Mouse (Mus musculus): ENCODE data around the gene Gm28308. TPM values are rescaled to one million over a fixed set of nuclear protein-coding genes. Genes with fewer than 3 reads are reported as not detected.

Gene Gm28308
- polyA plus RNA-seq, 1 experiment from 2014 or later = not detected

DNA sequence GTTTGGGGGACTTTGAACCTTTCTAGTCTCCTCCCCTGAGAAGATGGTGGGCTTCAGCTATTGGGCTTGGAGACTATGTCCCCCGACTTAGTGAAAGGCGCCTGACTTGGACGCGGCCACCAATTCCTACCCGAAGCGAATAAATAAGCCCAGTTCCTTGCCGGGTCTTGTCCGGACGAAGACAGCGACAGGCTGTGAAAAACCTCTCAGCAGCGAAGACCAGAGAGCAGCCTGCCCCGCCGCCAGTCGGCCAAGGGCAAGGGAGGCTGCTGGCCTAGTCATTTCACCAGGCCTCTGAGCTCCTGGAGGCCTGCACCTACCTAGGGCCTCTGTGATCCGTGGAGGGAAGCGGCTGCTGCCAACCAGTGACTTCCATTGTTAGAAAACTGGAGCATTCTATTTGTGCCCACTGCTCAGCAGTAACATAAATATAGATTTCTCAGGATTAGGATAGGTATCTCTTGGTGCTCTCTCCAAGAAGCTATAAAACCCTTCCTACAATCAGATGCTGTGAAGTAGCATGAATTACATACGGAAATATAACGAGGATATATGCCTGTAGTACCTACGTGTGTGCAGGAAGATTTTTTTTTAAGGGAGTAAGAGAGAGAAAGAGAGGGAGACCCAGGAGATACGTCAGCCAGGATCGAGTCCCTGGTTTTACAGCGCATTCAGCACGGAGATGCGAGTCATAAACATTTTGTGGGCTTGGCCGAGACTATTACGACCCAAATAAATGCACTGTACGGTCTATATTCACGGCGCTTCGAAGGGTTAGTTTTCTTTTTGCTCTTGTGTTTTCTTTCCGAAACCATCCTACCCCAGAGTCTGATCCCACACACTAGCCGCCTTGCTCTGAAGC is 7.1 kb upstream of the Gm28308 start:
- Histone ChIP-seq H3K4me1 (peaks cover 17% of the 10 kb centered on the region), H3K9me3 (replicated peaks) (no peaks in the 10 kb centered on the region), H3K4me3 (no peak overlapping the region), H3K27ac (no peak overlapping the region), H3K27me3 (replicated peaks) (peaks cover 100% of the 10 kb centered on the region), H3K4me2 (no peak overlapping the region), H3K9ac (no peak overlapping the region), H3K36me3 (no peaks in the 10 kb centered on the region)
- WGBS (ENCODE audit: insufficient replicate concordance) = 20% methylated on average over 32 of the region's 32 CpGs
- no peak for ATAC-seq

DNA sequence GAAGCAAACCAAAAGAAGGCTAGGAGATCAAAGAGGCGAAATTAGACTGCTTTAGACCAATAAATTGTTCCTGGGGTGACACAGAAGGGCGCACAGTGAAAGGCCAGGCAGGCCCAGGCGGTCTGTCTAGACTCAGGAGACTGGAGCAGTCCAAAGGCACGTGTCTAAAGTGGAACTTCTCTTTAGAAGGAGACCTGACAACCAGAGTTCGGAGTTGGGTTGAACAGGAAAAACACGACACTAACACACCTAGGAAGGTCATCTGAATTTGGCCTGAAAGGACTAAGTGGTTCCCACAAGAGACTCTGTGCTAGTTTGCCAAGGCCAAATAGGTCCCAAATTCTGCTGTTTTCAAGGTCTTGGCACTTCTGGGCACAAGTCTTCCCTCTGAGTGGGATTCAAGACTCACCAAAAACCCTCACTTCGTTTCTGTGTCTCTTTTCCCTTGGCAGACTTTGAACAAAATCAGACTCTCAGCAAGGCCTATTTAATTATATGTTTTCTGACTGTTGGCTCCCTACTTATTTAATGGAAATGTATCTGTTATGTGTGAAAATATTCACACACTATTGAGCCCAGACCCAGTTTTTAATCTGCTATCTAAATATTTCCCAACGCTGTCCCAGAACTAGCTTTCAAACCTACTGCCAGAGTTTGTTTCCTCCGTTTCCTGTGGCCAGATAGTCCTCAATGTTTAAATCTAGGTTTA is 6.2 kb upstream of the Gm28308 start:
- 30% methylated on average over 9 of the region's 9 CpGs for WGBS (ENCODE audit: insufficient replicate concordance)
- no peak overlapping the region for H3K9ac ChIP-seq
- H3K36me3 ChIP-seq = no peaks in the 10 kb centered on the region
- no peak overlapping the region for H3K4me3 ChIP-seq
- H3K4me1 ChIP-seq = peaks cover 17% of the 10 kb centered on the region
- H3K9me3 ChIP-seq (replicated peaks) = no peaks in the 10 kb centered on the region
- no peak for ATAC-seq
- peaks cover 100% of the 10 kb centered on the region for H3K27me3 ChIP-seq (replicated peaks)
- no peak overlapping the region for H3K4me2 ChIP-seq
- H3K27ac ChIP-seq = no peak overlapping the region

- H3K27ac ChIP-seq = no peak overlapping the region
- H3K36me3 ChIP-seq = no peaks in the 10 kb centered on the region
- H3K4me2 ChIP-seq = no peak overlapping the region
- no peaks in the 10 kb centered on the region for H3K9me3 ChIP-seq (replicated peaks)
- ATAC-seq = no peak
- 9% methylated on average over 14 of the region's 14 CpGs for WGBS (ENCODE audit: insufficient replicate concordance)
- peaks cover 17% of the 10 kb centered on the region for H3K4me1 ChIP-seq
- H3K27me3 ChIP-seq (replicated peaks) = peaks cover 100% of the 10 kb centered on the region
- no peak overlapping the region for H3K4me3 ChIP-seq
- no peak overlapping the region for H3K9ac ChIP-seq
Measured at GRCm38 (mm10) chr6:52218643-52219215, 5.6 kb upstream of the Gm28308 start.

DNA sequence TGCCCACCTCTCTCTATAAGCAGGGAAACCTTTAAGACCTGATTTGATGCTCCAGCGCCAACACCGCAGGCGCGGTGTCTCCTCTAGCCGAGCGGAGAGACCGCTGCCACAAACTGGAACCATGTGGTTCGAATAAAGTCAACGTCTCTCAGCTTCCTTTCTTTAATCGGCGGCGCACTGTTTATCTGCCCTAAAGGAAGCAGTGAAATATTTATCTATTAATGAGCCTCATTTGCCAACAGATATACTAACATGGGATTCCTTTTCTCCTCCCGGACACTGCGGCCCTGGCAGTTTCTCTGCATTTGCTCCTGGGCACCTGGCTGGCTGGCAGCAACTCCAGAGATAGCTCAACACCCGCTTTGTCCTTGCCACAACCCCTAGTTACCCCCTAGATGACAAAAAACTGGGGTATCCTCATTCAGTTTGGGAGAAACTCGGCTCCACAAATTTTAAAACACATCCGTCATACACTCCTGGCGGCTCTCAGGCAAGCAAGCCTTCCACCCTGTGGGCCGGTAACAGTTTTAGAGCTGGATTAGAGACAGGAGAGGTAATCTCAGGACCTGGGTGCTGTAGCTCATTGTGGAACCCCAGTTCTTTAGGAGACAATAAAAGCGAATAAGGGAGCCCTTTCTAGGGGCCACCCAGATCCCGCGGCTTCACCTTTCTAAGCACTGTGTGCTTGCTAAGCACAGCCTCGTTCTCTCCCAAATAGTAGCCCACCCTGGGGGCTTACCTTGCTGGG is 4.9 kb upstream of the Gm28308 start:
- Histone ChIP-seq H3K4me3 (no peak overlapping the region), H3K9ac (no peak overlapping the region), H3K4me2 (peak overlapping the region; percentile 51), H3K27me3 (replicated peaks) (peaks cover 100% of the 10 kb centered on the region), H3K4me1 (peaks cover 17% of the 10 kb centered on the region), H3K36me3 (no peaks in the 10 kb centered on the region), H3K9me3 (replicated peaks) (no peaks in the 10 kb centered on the region), H3K27ac (no peak overlapping the region)
- ATAC-seq = no peak
- WGBS (ENCODE audit: insufficient replicate concordance) = 7% methylated on average over 23 of the region's 23 CpGs

GRCm38 (mm10) chr6:52217459-52217768 is 4.3 kb upstream of the Gm28308 start:
- H3K4me2 ChIP-seq = peak overlapping the region; percentile 51
- under 1% methylated on average over 25 of the region's 25 CpGs for WGBS (ENCODE audit: insufficient replicate concordance)
- H3K27me3 ChIP-seq (replicated peaks) = peaks cover 100% of the 10 kb centered on the region
- H3K9ac ChIP-seq = no peak overlapping the region
- ATAC-seq = no peak
- H3K4me3 ChIP-seq = peak overlapping the region; percentile 32
- H3K27ac ChIP-seq = no peak overlapping the region
- no peaks in the 10 kb centered on the region for H3K36me3 ChIP-seq
- H3K4me1 ChIP-seq = peaks cover 20% of the 10 kb centered on the region
- no peaks in the 10 kb centered on the region for H3K9me3 ChIP-seq (replicated peaks)

GRCm38 (mm10) chr6:52216691-52217458 is 3.7 kb upstream of the Gm28308 start:
- Histone ChIP-seq H3K36me3 (no peaks in the 10 kb centered on the region), H3K4me2 (peak overlapping the region; percentile 51), H3K9me3 (replicated peaks) (no peaks in the 10 kb centered on the region), H3K27ac (no peak overlapping the region), H3K9ac (no peak overlapping the region), H3K27me3 (replicated peaks) (peaks cover 100% of the 10 kb centered on the region), H3K4me3 (peak overlapping the region; percentile 32), H3K4me1 (peaks cover 21% of the 10 kb centered on the region)
- ATAC-seq = no peak
- 2% methylated on average over 60 of the region's 60 CpGs for WGBS (ENCODE audit: insufficient replicate concordance)

DNA sequence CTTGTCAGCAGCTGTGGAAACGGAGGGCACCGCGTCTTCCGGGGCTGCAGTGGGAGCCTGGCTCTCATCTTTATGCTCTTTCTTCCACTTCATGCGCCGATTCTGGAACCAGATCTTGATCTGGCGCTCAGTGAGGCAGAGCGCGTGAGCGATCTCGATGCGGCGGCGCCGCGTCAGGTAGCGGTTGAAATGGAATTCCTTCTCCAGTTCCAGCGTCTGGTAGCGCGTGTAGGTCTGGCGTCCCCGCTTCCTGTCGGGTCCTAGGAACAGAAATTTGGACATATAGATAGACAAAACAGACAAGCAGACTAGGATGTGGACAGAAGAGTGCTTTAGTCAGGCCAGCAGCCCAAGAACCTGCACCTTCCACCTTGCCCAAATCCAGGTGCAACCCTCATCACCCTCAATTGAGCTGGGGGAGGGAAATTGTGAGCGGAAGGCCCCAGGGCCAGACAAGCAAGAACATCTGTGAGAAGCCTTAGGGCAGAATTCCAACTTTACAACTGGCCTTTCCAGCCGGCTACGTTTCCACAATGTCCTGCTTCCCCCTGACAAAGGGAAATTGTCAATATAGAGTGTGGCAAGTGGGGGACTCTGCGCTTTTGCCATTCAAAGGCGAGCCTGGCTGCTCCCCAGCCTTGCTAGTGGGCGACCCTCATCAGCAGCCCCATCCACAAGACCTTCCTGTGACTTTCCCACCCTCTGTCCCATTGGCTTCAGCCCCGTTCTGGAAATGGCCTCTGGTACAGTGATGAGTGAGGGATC is 2.8 kb upstream of the Gm28308 start:
- Histone ChIP-seq H3K36me3 (no peaks in the 10 kb centered on the region), H3K4me3 (no peak overlapping the region), H3K27ac (no peak overlapping the region), H3K4me1 (peaks cover 15% of the 10 kb centered on the region), H3K4me2 (peak overlapping the region; percentile 22; the same call in 1 of the 2 replicates), H3K9ac (no peak overlapping the region), H3K9me3 (replicated peaks) (no peaks in the 10 kb centered on the region), H3K27me3 (replicated peaks) (peaks cover 100% of the 10 kb centered on the region)
- ATAC-seq = no peak
- 4% methylated on average over 30 of the region's 30 CpGs for WGBS (ENCODE audit: insufficient replicate concordance)

GRCm38 (mm10) chr6:52215070-52215469 is 1.9 kb upstream of the Gm28308 start:
- no peak for ATAC-seq
- WGBS (ENCODE audit: insufficient replicate concordance) = 11% methylated on average over 3 of the region's 3 CpGs

GRCm38 (mm10) chr6:52214271-52214670 is 1.1 kb upstream of the Gm28308 start:
- Histone ChIP-seq H3K9me3 (replicated peaks) (no peaks in the 10 kb centered on the region), H3K4me2 (no peak overlapping the region), H3K27ac (no peak overlapping the region), H3K4me1 (peaks cover 15% of the 10 kb centered on the region), H3K4me3 (no peak overlapping the region), H3K9ac (no peak overlapping the region), H3K27me3 (replicated peaks) (peaks cover 100% of the 10 kb centered on the region), H3K36me3 (no peaks in the 10 kb centered on the region)
- ATAC-seq = no peak
- 12% methylated on average over 5 of the region's 5 CpGs for WGBS (ENCODE audit: insufficient replicate concordance)

More at GRCm38 (mm10) chr6:52215070-52215469, 1.9 kb upstream of the Gm28308 start:
- H3K9ac ChIP-seq = no peak overlapping the region
- H3K27me3 ChIP-seq (replicated peaks) = peaks cover 100% of the 10 kb centered on the region
- peaks cover 15% of the 10 kb centered on the region for H3K4me1 ChIP-seq
- no peaks in the 10 kb centered on the region for H3K36me3 ChIP-seq
- H3K4me3 ChIP-seq = no peak overlapping the region
- no peak overlapping the region for H3K4me2 ChIP-seq
- H3K27ac ChIP-seq = no peak overlapping the region
- H3K9me3 ChIP-seq (replicated peaks) = no peaks in the 10 kb centered on the region

DNA sequence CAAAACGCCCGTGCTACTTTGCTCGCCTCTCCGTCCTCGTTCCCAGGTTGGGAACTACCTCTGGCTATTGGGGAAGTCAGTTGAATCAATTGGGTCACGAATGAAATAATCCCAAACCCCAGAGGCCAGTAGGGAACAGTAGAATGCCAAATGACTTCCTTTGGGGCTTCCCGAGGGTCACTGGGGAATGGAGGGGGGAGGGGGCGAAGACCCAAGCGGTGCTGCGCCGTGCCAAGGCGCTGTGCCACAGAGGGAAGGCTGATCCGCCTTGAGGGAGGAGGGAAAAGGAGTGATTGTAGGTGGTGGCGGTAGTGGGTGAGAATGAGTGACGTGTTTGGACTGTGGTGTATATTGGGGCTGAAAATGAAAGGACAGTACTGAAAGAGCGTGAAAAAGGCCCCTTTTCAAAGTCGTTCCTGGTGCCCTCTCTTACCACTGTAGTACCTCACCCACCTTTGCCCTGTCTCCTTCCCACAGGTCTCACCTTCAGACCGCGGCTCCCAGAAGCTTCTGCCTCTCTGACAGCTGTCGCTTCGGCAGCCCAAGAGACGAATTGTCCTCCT is 502 bp downstream of the Gm28308 start:
- peak overlapping the region; percentile 52 for H3K4me2 ChIP-seq
- no peak for ATAC-seq
- peaks cover 100% of the 10 kb centered on the region for H3K27me3 ChIP-seq (replicated peaks)
- peak overlapping the region; percentile 34 for H3K4me3 ChIP-seq
- no peak overlapping the region for H3K27ac ChIP-seq
- H3K36me3 ChIP-seq = no peaks in the 10 kb centered on the region
- WGBS (ENCODE audit: insufficient replicate concordance) = 1% methylated on average over 22 of the region's 22 CpGs
- peaks cover 15% of the 10 kb centered on the region for H3K4me1 ChIP-seq
- no peaks in the 10 kb centered on the region for H3K9me3 ChIP-seq (replicated peaks)
- no peak overlapping the region for H3K9ac ChIP-seq

All from liver, embryonic 12.5 days (tissue).